Mouse (Mus musculus) forebrain, postnatal 0 days (tissue): ENCODE measurements around the gene Ccdc107. TPM values are rescaled to one million over a fixed set of nuclear protein-coding genes. Genes with fewer than 3 reads are reported as not detected.

Experiments used
- ATAC-seq: fragments of 200-750 bp; cut with Nextera tagmentation; 2 replicates; pipeline ENCODE4 v1.8.0; 2017; ENCODE audit warnings: mild to moderate bottlenecking, moderate library complexity
- DNase-seq: peaks from one replicate; pipeline ENCODE4 v3.0.0-alpha.2; 2015
- H3K27ac ChIP-seq: fragments of 300-500 bp; sonication (generic); 2 replicates; pipeline ENCODE4 v1.5.1; 2014; ENCODE audit warnings: low read depth, mild to moderate bottlenecking, antibody characterized with exemption, low read length, moderate library complexity, mixed read lengths
- H3K27me3 ChIP-seq: fragments of 300-500 bp; sonication (generic); 2 replicates; pipeline ENCODE4 v1.6.1; 2014; ENCODE audit warnings: mild to moderate bottlenecking, low read length, mixed read lengths; ENCODE audit not compliant: insufficient read depth
- H3K36me3 ChIP-seq: fragments of 300-500 bp; sonication (generic); 2 replicates; pipeline ENCODE4 v1.6.1; 2014; ENCODE audit warnings: mild to moderate bottlenecking, moderate library complexity; ENCODE audit not compliant: insufficient read depth
- H3K4me1 ChIP-seq: fragments of 300-500 bp; sonication (generic); 2 replicates; pipeline ENCODE4 v1.6.1; 2014; ENCODE audit warnings: antibody characterized with exemption; ENCODE audit not compliant: insufficient read depth
- H3K4me2 ChIP-seq: fragments of 300-500 bp; sonication (generic); 2 replicates; pipeline ENCODE4 v1.6.1; 2014; ENCODE audit warnings: low read depth, mild to moderate bottlenecking, moderate library complexity
- H3K4me3 ChIP-seq: fragments of 300-500 bp; sonication (generic); 2 replicates; pipeline ENCODE4 v1.5.1; 2014; ENCODE audit warnings: low read depth, low read length, mixed read lengths
- H3K9ac ChIP-seq: fragments of 300-500 bp; sonication (generic); 2 replicates; pipeline ENCODE4 v1.6.1; 2014; ENCODE audit warnings: mild to moderate bottlenecking
- H3K9me3 ChIP-seq: fragments of 300-500 bp; sonication (generic); 2 replicates; pipeline ENCODE4 v1.6.1; 2016; ENCODE audit warnings: low read length
- CTCF ChIP-seq: sonication (generic); IDR thresholded peaks from 2 replicates; pipeline ENCODE4 v1.5.1; 2016; ENCODE audit warnings: antibody characterized with exemption, control low read depth, low read depth
- WGBS: fragments of 180-500 bp; shearing (Covaris S2); extraction: QIAGEN DNeasy Blood & Tissue Kit; methylation state at CpG from one replicate; pipeline ENCODE4 v1.1.7; 2014; 5-methylcytosine and 5-hydroxymethylcytosine counted together
- polyA plus RNA-seq: library from polyadenylated mRNA; unstranded; fragments of >200 nt; fragmentation: Nextera tagmentation; extraction: Ambion mirVana; gene quantifications from 2 replicates; pipeline ENCODE4 v1.2.1, GENCODE M21; 2015
- total RNA-seq: library from RNA; depleted of rRNA; stranded (reverse); fragments of >200 nt; gene quantifications from 2 replicates; pipeline ENCODE4 v1.2.3, GENCODE M21; 2014

The Ccdc107 gene
- total and polyA plus RNA-seq, 2 experiments from 2014 or later = 57.3 to 92.2 TPM

GRCm38 (mm10) chr4:43511675-43512454 is 19.2 kb downstream of the Ccdc107 start:
- Histone ChIP-seq H3K36me3 (no peaks in the 10 kb centered on the region), H3K4me3 (no peak overlapping the region), H3K4me1 (0 out of 2 replicates have a peak, but pooled peaks cover 2% of the 10 kb centered on the region), H3K27ac (no peak overlapping the region), H3K9ac (no peak overlapping the region), H3K27me3 (peaks cover 3% of the 10 kb centered on the region), H3K9me3 (no peaks in the 10 kb centered on the region), H3K4me2 (no peak overlapping the region)
- ATAC-seq = no peak
- 81% methylated on average over 19 of the region's 19 CpGs for WGBS
- DNase-seq = no peak
- TF ChIP-seq CTCF = no peak

GRCm38 (mm10) chr4:43512653-43513052 is 20.0 kb downstream of the Ccdc107 start:
- no peak for ATAC-seq
- WGBS = 66% methylated on average over 7 of the region's 7 CpGs

GRCm38 (mm10) chr4:43513300-43513699 is 20.6 kb downstream of the Ccdc107 start:
- Histone ChIP-seq H3K4me1 (0 out of 2 replicates have a peak, but pooled peaks cover 2% of the 10 kb centered on the region), H3K9ac (no peak overlapping the region), H3K27ac (no peak overlapping the region), H3K36me3 (no peaks in the 10 kb centered on the region), H3K9me3 (no peaks in the 10 kb centered on the region), H3K27me3 (peaks cover 3% of the 10 kb centered on the region; the same call in 1 of the 2 replicates), H3K4me2 (no peak overlapping the region), H3K4me3 (no peak overlapping the region)
- no peak for TF ChIP-seq CTCF
- 88% methylated on average over 4 of the region's 4 CpGs for WGBS
- ATAC-seq (no peak), DNase-seq (no peak)

More at GRCm38 (mm10) chr4:43512653-43513052, 20.0 kb downstream of the Ccdc107 start:
- Histone ChIP-seq H3K36me3 (no peaks in the 10 kb centered on the region), H3K27ac (no peak overlapping the region), H3K4me2 (no peak overlapping the region), H3K9me3 (no peaks in the 10 kb centered on the region), H3K4me3 (no peak overlapping the region), H3K27me3 (peaks cover 3% of the 10 kb centered on the region), H3K9ac (no peak overlapping the region), H3K4me1 (0 out of 2 replicates have a peak, but pooled peaks cover 2% of the 10 kb centered on the region)
- no peak for TF ChIP-seq CTCF
- no peak for DNase-seq

- no peak for TF ChIP-seq CTCF
- no peak overlapping the region for H3K4me2 ChIP-seq
- H3K9ac ChIP-seq = no peak overlapping the region
- H3K36me3 ChIP-seq = no peaks in the 10 kb centered on the region
- WGBS = 83% methylated on average over 4 of the region's 4 CpGs
- DNase-seq = no peak
- H3K4me1 ChIP-seq = no peaks in the 10 kb centered on the region
- no peak overlapping the region for H3K4me3 ChIP-seq
- H3K27me3 ChIP-seq = peaks cover 3% of the 10 kb centered on the region; the same call in 1 of the 2 replicates
- H3K27ac ChIP-seq = no peak overlapping the region
- ATAC-seq = no peak
- no peaks in the 10 kb centered on the region for H3K9me3 ChIP-seq
Observed at GRCm38 (mm10) chr4:43513791-43514190, 21.1 kb downstream of the Ccdc107 start.

- H3K9me3 ChIP-seq = no peaks in the 10 kb centered on the region
- WGBS = 74% methylated on average over 11 of the region's 11 CpGs
- no peak overlapping the region for H3K4me3 ChIP-seq
- ATAC-seq (no peak), DNase-seq (no peak)
- H3K9ac ChIP-seq = no peak overlapping the region
- no peak overlapping the region for H3K4me2 ChIP-seq
- TF ChIP-seq CTCF = no peak
- no peak overlapping the region for H3K27ac ChIP-seq
- H3K27me3 ChIP-seq = no peaks in the 10 kb centered on the region
- no peaks in the 10 kb centered on the region for H3K4me1 ChIP-seq
- no peaks in the 10 kb centered on the region for H3K36me3 ChIP-seq
Observed at GRCm38 (mm10) chr4:43515764-43516708, 23.3 kb downstream of the Ccdc107 start.

GRCm38 (mm10) chr4:43519551-43519950 is 26.9 kb downstream of the Ccdc107 start:
- Histone ChIP-seq H3K36me3 (no peaks in the 10 kb centered on the region), H3K9me3 (no peaks in the 10 kb centered on the region), H3K27me3 (peaks cover 8% of the 10 kb centered on the region), H3K27ac (no peak overlapping the region), H3K4me1 (no peaks in the 10 kb centered on the region), H3K4me3 (no peak overlapping the region), H3K4me2 (peak overlapping the region; percentile 34), H3K9ac (no peak overlapping the region)
- no peak for TF ChIP-seq CTCF
- DNase-seq (no peak), ATAC-seq (no peak)
- 17% methylated on average over 10 of the region's 10 CpGs for WGBS
